Mouse (Mus musculus) kidney, embryonic 16.5 days (tissue): ENCODE data around the gene Adcy3. TPM values are rescaled to one million over a fixed set of nuclear protein-coding genes. Genes with fewer than 3 reads are reported as not detected.
A peak's percentile ranks its signal among the peaks of the same experiment; 100 is the strongest.

ENCODE experiments used
- ATAC-seq: fragments of 200-750 bp; cut with Nextera tagmentation; 2 replicates; pipeline ENCODE4 v1.8.0; 2017; ENCODE audit warnings: moderate TSS enrichment; ENCODE audit not compliant: low FRiP score, low TSS enrichment
- H3K27ac ChIP-seq: fragments of 300-500 bp; sonication (generic); 2 replicates; pipeline ENCODE4 v1.5.1; 2014; ENCODE audit warnings: low read length
- H3K27me3 ChIP-seq: fragments of 300-500 bp; sonication (generic); 2 replicates; pipeline ENCODE4 v1.6.1; 2014; ENCODE audit warnings: low read length, control low read depth, mixed read lengths; ENCODE audit not compliant: insufficient read depth
- H3K36me3 ChIP-seq: fragments of 300-500 bp; sonication (generic); 2 replicates; pipeline ENCODE4 v1.6.1; 2014; ENCODE audit warnings: low read length, control low read depth, mixed read lengths; ENCODE audit not compliant: insufficient read depth
- H3K4me1 ChIP-seq: fragments of 300-500 bp; sonication (generic); 2 replicates; pipeline ENCODE4 v1.6.1; 2014; ENCODE audit warnings: low read length, control low read depth, mixed read lengths; ENCODE audit not compliant: insufficient read depth
- H3K4me2 ChIP-seq: fragments of 300-500 bp; sonication (generic); replicated peaks from 2 replicates; pipeline ENCODE4 v1.6.1; 2014; ENCODE audit warnings: low read depth, low read length
- H3K4me3 ChIP-seq: fragments of 300-500 bp; sonication (generic); 2 replicates; pipeline ENCODE4 v1.5.1; 2014; ENCODE audit warnings: mild to moderate bottlenecking, low read length
- H3K9ac ChIP-seq: fragments of 300-500 bp; sonication (generic); replicated peaks from 2 replicates; pipeline ENCODE4 v1.6.1; 2014; ENCODE audit warnings: low read length
- H3K9me3 ChIP-seq: fragments of 300-500 bp; sonication (generic); 2 replicates; pipeline ENCODE4 v1.6.1; 2016; ENCODE audit warnings: low read length, control low read depth
- WGBS: fragments of 180-500 bp; shearing (Covaris S2); extraction: QIAGEN DNeasy Blood & Tissue Kit; methylation state at CpG from one replicate; pipeline ENCODE4 v1.1.7; 2014; 5-methylcytosine and 5-hydroxymethylcytosine counted together
- polyA plus RNA-seq: library from polyadenylated mRNA; unstranded; fragments of >200 nt; fragmentation: Nextera tagmentation; extraction: Ambion mirVana; gene quantifications from 2 replicates; pipeline ENCODE4 v1.2.1, GENCODE M21; 2015

The Adcy3 gene
- polyA plus RNA-seq, 1 experiment from 2014 or later: 10.7 TPM

DNA sequence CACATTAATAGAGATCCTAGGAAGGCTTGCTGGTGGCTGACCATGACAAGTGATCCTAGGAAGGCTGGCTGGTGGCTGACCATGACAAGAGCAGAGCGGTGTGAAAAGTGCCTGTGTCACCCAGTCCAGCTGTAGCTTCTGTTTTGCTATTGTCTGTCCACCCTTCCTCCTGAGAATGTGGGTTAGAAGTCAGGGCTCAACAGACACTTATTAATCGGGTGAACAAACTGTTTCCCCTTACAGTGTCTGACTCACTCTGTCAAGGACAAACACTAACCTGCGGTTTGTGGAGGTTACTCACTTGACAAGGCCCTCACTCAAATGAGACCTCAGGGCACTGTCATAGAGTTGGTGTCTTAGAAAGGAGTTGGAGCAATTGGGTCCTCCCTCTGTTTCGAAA is 65.8 kb downstream of the Adcy3 start:
- Histone ChIP-seq H3K9ac (no peak overlapping the region), H3K9me3 (no peaks in the 10 kb centered on the region), H3K27me3 (no peaks in the 10 kb centered on the region), H3K4me2 (no peak overlapping the region), H3K27ac (no peak overlapping the region), H3K4me3 (no peak overlapping the region), H3K36me3 (peaks cover 13% of the 10 kb centered on the region; the same call in 1 of the 2 replicates), H3K4me1 (peaks cover under 1% of the 10 kb centered on the region; the same call in 1 of the 2 replicates)
- ATAC-seq: no peak
- WGBS: 85% methylated on average over 4 of the region's 4 CpGs

DNA sequence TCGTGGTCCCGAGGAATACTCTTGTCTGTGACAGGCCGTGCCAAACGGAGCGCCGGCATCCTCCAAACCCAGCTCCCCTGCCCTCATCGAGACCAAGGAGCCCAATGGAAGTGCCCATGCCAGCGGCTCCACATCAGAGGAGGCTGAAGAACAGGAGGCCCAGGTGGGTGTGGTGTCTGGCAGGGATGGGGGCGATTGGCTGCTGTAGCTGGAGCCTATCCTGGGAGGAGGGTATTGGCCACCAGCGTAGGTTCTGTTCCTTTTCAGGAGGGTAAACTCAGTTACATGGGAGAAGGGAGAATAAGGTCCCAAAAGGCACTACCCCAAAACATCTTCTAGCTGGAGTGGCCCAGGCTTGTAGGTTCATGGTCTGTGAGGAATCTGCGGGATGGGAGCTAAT is 66.4 kb downstream of the Adcy3 start:
- ATAC-seq: no peak
- 96% methylated on average over 11 of the region's 11 CpGs for WGBS
- no peak overlapping the region for H3K27ac ChIP-seq

DNA sequence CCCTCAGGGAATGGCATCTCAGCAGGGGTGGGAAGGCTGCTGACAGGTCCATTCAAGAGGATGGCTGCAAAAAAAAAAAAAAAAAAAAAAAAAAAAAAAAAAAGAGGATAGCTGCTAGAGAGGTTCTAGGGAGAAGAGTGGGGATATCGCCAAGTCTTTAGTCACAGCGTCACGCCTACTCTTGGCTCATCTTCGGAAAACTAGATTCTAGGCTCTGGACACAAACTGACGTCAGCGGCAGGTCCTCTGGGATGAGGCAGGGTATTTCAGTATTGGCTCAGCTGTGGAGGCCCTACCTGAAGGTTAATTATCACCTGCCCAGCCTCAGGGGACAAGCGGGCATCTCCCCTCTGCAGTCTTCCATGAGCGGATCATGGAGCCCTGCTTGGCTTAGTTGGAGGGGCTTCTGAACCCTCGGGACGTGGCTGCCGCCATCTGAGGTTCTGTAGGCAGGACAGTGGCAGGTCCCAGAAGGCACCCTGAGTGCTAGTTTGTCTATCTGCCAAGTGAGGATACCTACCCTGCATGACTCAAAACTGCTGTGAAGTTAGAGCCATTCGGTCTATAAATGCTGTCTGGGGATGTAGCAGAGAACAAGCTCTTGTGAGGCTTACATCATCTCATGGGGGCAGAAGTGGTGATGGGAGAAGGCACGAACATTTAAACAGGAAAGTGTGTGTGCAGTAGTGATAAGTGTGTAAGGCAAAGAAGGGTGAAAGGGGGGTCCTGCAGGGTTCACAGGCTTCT is 68.7 kb downstream of the Adcy3 start:
- Histone ChIP-seq H3K4me3 (no peak overlapping the region), H3K27ac (no peak overlapping the region), H3K27me3 (no peaks in the 10 kb centered on the region), H3K4me2 (no peak overlapping the region), H3K4me1 (no peaks in the 10 kb centered on the region), H3K36me3 (peaks cover 22% of the 10 kb centered on the region), H3K9me3 (no peaks in the 10 kb centered on the region), H3K9ac (no peak overlapping the region)
- 93% methylated on average over 13 of the region's 13 CpGs for WGBS
- no peak for ATAC-seq

More for the DNA sequence above, 66.4 kb downstream of the Adcy3 start:
- Histone ChIP-seq H3K4me3 (no peak overlapping the region), H3K9me3 (no peaks in the 10 kb centered on the region), H3K4me1 (no peaks in the 10 kb centered on the region), H3K27me3 (no peaks in the 10 kb centered on the region), H3K9ac (no peak overlapping the region), H3K36me3 (peaks cover 13% of the 10 kb centered on the region; the same call in 1 of the 2 replicates), H3K4me2 (no peak overlapping the region)

DNA sequence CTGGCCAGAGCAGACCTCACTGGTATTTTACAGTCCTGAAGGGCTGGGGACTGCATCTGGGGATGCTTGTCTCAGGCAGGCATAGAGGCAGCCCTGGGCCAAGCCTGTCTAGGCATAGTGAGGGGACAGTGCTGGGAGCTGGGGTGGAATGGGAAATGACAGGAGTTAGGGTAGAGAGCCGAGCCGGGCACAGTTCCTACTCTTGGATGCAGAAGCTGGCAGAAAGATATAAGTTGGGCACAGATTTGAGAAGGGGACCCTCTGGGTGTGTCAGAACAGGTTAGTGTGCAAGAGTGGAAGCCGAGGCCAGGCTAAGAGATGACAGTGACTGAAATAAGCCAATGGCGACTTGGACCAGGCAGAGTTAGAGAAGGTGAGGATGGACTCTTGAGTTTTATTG is 69.3 kb downstream of the Adcy3 start:
- WGBS: 92% methylated on average over 4 of the region's 4 CpGs
- no peak for ATAC-seq
- Histone ChIP-seq H3K27ac (no peak overlapping the region), H3K36me3 (peaks cover 22% of the 10 kb centered on the region), H3K27me3 (no peaks in the 10 kb centered on the region), H3K9ac (no peak overlapping the region), H3K4me1 (no peaks in the 10 kb centered on the region), H3K9me3 (no peaks in the 10 kb centered on the region), H3K4me3 (no peak overlapping the region), H3K4me2 (no peak overlapping the region)

DNA sequence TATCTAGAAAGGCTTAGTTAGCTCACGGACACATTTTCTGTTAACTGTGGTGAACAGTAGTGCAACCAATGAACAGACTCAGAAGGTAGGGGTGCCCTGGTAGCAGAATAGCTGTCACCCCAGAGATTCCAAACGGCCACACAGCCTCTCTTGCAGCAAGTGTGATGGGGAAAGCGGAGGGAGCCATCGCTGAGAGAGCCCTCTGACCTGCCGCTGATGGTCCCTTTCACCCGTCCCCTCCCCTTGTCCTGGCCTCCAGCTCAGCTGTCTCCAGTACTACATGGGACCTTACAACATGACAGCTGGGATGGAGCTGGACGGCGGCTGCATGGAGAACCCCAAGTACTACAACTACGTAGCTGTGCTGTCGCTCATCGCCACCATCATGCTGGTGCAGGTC is 73.2 kb downstream of the Adcy3 start:
- H3K9ac ChIP-seq: no peak overlapping the region
- WGBS: 91% methylated on average over 11 of the region's 11 CpGs
- H3K4me3 ChIP-seq: no peak overlapping the region
- H3K27me3 ChIP-seq: no peaks in the 10 kb centered on the region
- ATAC-seq: no peak
- no peak overlapping the region for H3K27ac ChIP-seq
- H3K4me2 ChIP-seq: no peak overlapping the region
- H3K4me1 ChIP-seq: no peaks in the 10 kb centered on the region
- peaks cover 27% of the 10 kb centered on the region for H3K36me3 ChIP-seq
- no peaks in the 10 kb centered on the region for H3K9me3 ChIP-seq

DNA sequence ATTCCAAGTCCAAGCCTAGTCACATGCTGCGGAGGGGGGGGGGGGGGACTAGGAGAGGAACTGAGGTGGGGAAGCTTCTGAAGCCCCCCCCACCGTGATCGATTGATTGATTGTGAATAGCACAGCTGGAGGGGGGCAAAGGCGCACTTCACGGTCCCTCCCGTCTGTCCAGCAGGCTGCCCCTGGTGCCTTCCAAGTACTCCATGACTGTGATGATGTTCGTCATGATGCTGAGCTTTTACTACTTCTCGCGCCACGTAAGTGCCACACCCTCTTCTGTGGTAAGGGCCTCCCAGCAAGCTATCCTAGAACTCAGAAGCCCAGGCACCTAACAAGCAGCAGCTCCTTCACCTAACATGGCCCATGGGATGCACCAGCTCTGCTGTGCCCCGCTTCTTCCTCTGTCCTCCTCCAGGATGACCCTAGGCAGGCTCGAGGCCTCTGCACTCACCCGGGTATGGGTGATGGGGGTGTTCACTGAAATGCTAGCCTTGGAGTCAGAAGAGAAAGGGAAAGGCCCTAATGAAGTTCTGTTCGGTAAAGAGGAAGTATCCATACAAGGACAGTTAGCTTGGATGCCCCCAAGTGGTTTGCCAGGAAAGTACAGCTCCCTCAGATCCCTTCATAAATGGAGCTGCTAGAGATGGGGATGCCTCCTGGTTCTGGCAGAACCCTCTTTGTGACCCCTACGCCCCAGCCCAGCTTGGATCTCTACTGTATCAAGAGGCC is 75.7 kb downstream of the Adcy3 start:
- Histone ChIP-seq H3K4me3 (no peak overlapping the region), H3K27ac (no peak overlapping the region), H3K27me3 (no peaks in the 10 kb centered on the region), H3K9me3 (no peaks in the 10 kb centered on the region), H3K4me1 (no peaks in the 10 kb centered on the region), H3K36me3 (peaks cover 38% of the 10 kb centered on the region), H3K9ac (no peak overlapping the region), H3K4me2 (no peak overlapping the region)
- no peak; the same call in 1 of the 2 replicates for ATAC-seq
- 80% methylated on average over 15 of the region's 15 CpGs for WGBS

DNA sequence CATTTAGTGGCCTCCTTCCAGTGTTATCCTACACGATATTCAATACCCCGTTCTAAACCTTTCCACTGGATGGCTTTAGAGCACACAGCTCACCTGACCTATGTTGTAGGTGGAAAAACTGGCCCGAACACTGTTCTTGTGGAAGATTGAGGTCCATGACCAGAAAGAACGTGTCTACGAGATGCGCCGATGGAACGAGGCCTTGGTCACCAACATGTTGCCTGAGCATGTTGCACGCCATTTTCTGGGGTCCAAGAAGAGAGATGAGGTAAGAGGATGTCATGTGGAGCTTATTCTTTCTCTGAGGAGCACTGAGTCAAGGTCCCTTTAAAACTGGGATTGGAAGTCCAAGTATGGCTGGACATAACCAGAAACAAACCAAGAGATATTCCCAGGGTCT is 76.3 kb downstream of the Adcy3 start:
- 94% methylated on average over 9 of the region's 9 CpGs for WGBS
- Histone ChIP-seq H3K4me3 (no peak overlapping the region), H3K27me3 (no peaks in the 10 kb centered on the region), H3K36me3 (peaks cover 44% of the 10 kb centered on the region), H3K4me1 (no peaks in the 10 kb centered on the region), H3K4me2 (no peak overlapping the region), H3K9me3 (no peaks in the 10 kb centered on the region), H3K9ac (no peak overlapping the region), H3K27ac (no peak overlapping the region)
- ATAC-seq: no peak

DNA sequence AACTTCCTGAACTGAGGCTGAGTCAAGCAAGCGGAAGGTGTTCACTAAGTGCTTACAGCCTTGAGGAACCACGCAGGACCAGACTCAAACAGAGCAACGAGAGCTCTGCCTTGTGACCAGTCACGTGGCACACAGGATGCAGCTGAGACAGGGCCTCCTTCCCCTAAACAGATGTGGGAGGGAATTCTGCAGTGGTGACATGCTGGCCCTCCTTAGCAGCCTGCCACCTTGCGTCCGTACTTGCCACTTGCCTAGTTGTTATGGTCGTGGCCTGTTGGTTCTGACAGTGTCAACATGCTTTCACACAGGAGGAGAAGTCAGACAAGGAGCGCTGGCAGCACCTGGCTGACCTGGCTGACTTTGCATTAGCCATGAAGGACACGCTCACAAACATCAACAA is 78.3 kb downstream of the Adcy3 start:
- no peak overlapping the region for H3K9ac ChIP-seq
- WGBS: 65% methylated on average over 9 of the region's 9 CpGs

DNA sequence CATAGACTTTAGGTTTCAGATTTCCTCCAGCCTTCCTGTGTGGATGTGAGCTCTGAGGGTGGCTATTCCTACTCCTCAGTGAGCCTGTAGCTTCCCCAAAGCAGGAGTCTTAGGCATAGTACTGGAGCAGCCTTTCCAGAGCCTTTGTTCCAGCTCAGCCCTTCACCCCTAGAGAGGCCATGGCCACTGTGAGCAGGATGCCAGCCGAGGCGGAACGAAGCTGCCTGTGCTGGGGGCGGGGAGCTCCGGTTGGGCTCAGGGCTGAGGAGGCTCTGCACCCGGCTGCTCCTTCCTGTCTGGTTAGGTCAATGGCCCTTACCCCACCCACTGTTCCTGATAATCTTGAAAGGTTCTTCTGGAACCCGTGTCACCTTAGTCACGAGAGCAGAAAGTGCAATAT is 80.0 kb downstream of the Adcy3 start:
- peak overlapping the region; percentile 56 for H3K27ac ChIP-seq
- WGBS: 42% methylated on average over 8 of the region's 8 CpGs
- H3K27me3 ChIP-seq: no peaks in the 10 kb centered on the region
- H3K9ac ChIP-seq: no peak overlapping the region
- no peak overlapping the region for H3K4me2 ChIP-seq
- H3K4me1 ChIP-seq: no peaks in the 10 kb centered on the region
- ATAC-seq: peak; percentile 89
- H3K9me3 ChIP-seq: no peaks in the 10 kb centered on the region
- H3K4me3 ChIP-seq: no peak overlapping the region
- H3K36me3 ChIP-seq: peaks cover 57% of the 10 kb centered on the region

More for the DNA sequence above, 78.3 kb downstream of the Adcy3 start:
- no peaks in the 10 kb centered on the region for H3K27me3 ChIP-seq
- H3K9me3 ChIP-seq: no peaks in the 10 kb centered on the region
- H3K36me3 ChIP-seq: peaks cover 53% of the 10 kb centered on the region
- no peak overlapping the region; the same call in none of the 2 replicates for H3K27ac ChIP-seq
- no peaks in the 10 kb centered on the region for H3K4me1 ChIP-seq
- ATAC-seq: peak; percentile 8; the same call in 1 of the 2 replicates
- no peak overlapping the region for H3K4me3 ChIP-seq
- no peak overlapping the region for H3K4me2 ChIP-seq

DNA sequence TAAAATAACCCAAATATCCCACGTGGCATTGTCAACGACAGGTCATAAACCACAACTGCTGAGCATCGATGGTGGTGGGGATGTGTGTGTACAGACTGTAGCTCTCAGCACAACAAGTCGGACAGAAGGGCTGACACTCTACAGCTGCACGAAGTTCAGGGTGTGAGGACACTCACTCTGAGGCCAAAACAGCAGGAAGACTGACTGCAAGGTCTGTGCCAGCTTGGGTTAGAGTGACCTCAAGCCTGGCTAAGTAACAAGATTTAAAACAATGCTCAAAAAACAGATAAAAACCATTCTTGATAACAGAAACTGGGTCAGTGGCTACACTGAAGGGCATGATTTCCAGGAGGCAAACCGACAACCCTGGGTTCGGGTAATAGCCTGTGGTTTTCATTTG is 97.3 kb downstream of the Adcy3 start:
- Histone ChIP-seq H3K4me2 (no peak overlapping the region), H3K4me3 (no peak overlapping the region), H3K9ac (no peak overlapping the region), H3K36me3 (peaks cover 36% of the 10 kb centered on the region), H3K9me3 (no peaks in the 10 kb centered on the region), H3K27me3 (no peaks in the 10 kb centered on the region), H3K4me1 (peaks cover 15% of the 10 kb centered on the region), H3K27ac (no peak overlapping the region)
- WGBS: 87% methylated on average over 7 of the region's 7 CpGs
- ATAC-seq: no peak
